Mouse (Mus musculus) cerebellum, postnatal 10 days (tissue): ENCODE results near the gene Cdc42ep3.
A peak's percentile ranks its signal among the peaks of the same experiment; 100 is the strongest.

Source experiments
- DNase-seq, 2 experiments: peaks; one replicate each; pipeline ENCODE4 v3.0.0; 2021; ENCODE audit warnings: mixed read lengths in 2 of 2

Cdc42ep3 gene

GRCm38 (mm10) chr17:79343334-79343946, 11.5 kb downstream of the Cdc42ep3 start:
- no peak for DNase-seq

- no peak for DNase-seq
Observed at GRCm38 (mm10) chr17:79342639-79343333, 12.1 kb downstream of the Cdc42ep3 start.

- DNase-seq = no peak
Observed at GRCm38 (mm10) chr17:79341946-79342470, 12.9 kb downstream of the Cdc42ep3 start.

- DNase-seq = no peak
Observed at GRCm38 (mm10) chr17:79337494-79337893, 17.4 kb downstream of the Cdc42ep3 start.

- no peak for DNase-seq
Observed at GRCm38 (mm10) chr17:79334701-79335100, 20.2 kb downstream of the Cdc42ep3 start.

- DNase-seq = no peak
Observed at GRCm38 (mm10) chr17:79333650-79334049, 21.2 kb downstream of the Cdc42ep3 start.

- no peak for DNase-seq
Observed at GRCm38 (mm10) chr17:79332864-79333263, 22.0 kb downstream of the Cdc42ep3 start.

GRCm38 (mm10) chr17:79330397-79330796, 24.5 kb downstream of the Cdc42ep3 start:
- no peak for DNase-seq

- no peak for DNase-seq
Observed at GRCm38 (mm10) chr17:79326868-79327376, 28.0 kb downstream of the Cdc42ep3 start.

GRCm38 (mm10) chr17:79317085-79317751, 37.7 kb downstream of the Cdc42ep3 start:
- no peak for DNase-seq

GRCm38 (mm10) chr17:79315415-79316094, 39.3 kb downstream of the Cdc42ep3 start:
- no peak for DNase-seq

GRCm38 (mm10) chr17:79310465-79310864, 44.4 kb downstream of the Cdc42ep3 start:
- no peak for DNase-seq

GRCm38 (mm10) chr17:79309506-79309905, 45.4 kb downstream of the Cdc42ep3 start:
- no peak for DNase-seq

GRCm38 (mm10) chr17:79305644-79306043, 49.2 kb downstream of the Cdc42ep3 start:
- DNase-seq = peak; percentile 85 to 89

- DNase-seq = no peak
Observed at GRCm38 (mm10) chr17:79303744-79304497, 51.0 kb downstream of the Cdc42ep3 start.

GRCm38 (mm10) chr17:79303238-79303637, 51.7 kb downstream of the Cdc42ep3 start:
- DNase-seq = no peak

- no peak for DNase-seq
Observed at GRCm38 (mm10) chr17:79299925-79300324, 55.0 kb downstream of the Cdc42ep3 start.

GRCm38 (mm10) chr17:79298968-79299367, 55.9 kb downstream of the Cdc42ep3 start:
- DNase-seq = no peak

- DNase-seq = no peak
Observed at GRCm38 (mm10) chr17:79295926-79296325, 59.0 kb downstream of the Cdc42ep3 start.

GRCm38 (mm10) chr17:79291672-79292071, 63.2 kb downstream of the Cdc42ep3 start:
- DNase-seq = no peak

- DNase-seq = no peak
Observed at GRCm38 (mm10) chr17:79290697-79291096, 64.2 kb downstream of the Cdc42ep3 start.

- no peak for DNase-seq
Observed at GRCm38 (mm10) chr17:79287302-79287701, 67.6 kb downstream of the Cdc42ep3 start.
